Mouse (Mus musculus) ES-E14 (cell line): Measurements from ENCODE around the gene Efna1.

Experiments used
- CHD2 ChIP-seq: IDR thresholded peaks from 2 replicates; pipeline ENCODE4 v1.6.1; 2014; ENCODE audit warnings: mild to moderate bottlenecking, low read depth, low read length, inconsistent platforms
- HCFC1 ChIP-seq: IDR thresholded peaks from 2 replicates; pipeline ENCODE4 v1.6.1; 2012; ENCODE audit warnings: low read length, inconsistent platforms, borderline replicate concordance; ENCODE audit not compliant: insufficient read depth
- MAFK ChIP-seq: IDR thresholded peaks from 2 replicates; pipeline ENCODE4 v1.6.1; 2014; ENCODE audit warnings: mild to moderate bottlenecking, low read depth, low read length, inconsistent platforms; ENCODE audit not compliant: insufficient read depth
- ZC3H11A ChIP-seq: IDR thresholded peaks from 2 replicates; pipeline ENCODE4 v1.6.1; 2012; ENCODE audit warnings: low read depth, mild to moderate bottlenecking, inconsistent platforms, low read length, borderline replicate concordance
- ZNF384 ChIP-seq: IDR thresholded peaks from 2 replicates; pipeline ENCODE4 v1.6.1; 2012; ENCODE audit warnings: low read depth, low read length, inconsistent platforms

DNA sequence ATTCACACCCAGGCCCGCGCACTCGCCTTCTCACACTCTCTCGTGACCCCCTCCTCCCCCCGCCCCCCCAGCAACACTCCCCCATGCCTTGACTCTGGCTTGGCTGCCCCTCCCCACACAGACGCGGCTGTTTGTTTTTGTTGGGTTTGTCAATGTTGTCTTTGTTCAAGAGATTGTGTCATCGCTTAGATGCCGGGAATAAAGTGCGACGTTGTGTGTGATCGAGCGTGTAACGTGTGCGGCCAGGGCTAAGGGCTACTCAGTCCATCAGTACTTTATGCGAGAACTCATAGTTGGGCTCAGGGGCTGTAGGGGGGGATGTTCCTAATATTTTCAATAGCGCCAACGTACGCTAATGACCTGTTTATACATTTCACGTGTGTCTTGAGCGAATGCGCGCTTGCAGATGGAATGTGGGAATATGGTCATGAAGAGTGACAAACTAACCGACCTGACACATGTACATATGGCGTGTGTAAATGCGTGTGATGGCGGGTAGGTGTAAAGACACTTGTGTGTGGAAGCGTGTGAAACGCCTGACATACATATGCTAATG lies 814 bp downstream of the Efna1 start:
- TF ChIP-seq ZNF384 (no peak), ZC3H11A (no peak), MAFK (no peak), HCFC1 (no peak), CHD2 (no peak)
